8 mouse cellular contexts compared by ENCODE assay signal in genomic region chr1:39105546-39106371, GRCm38 (mm10).
DNase-seq lines count a peak whose midpoint lies in the region.

No protein-coding gene starts in this region.

- peak; percentile 38 for DNase-seq in right cerebral cortex, adult 18-20 months
- DNase-seq in right cerebral cortex, adult 2 months (ENCODE audit: low spot score in 2 of 2) = no peak
- DNase-seq in fibroblast of lung, adult 2 months (ENCODE audit: low read depth) = peak; percentile 40
- DNase-seq in heart, postnatal 36 days = peak; percentile 45 to 69
- peak; percentile 46 to 63 for DNase-seq in urinary bladder, postnatal 36 days (ENCODE audit: low spot score in 2 of 2)
- no peak for DNase-seq in kidney, postnatal 10 days
- DNase-seq in frontal cortex, postnatal 36 days (ENCODE audit: low spot score in 2 of 2) = no peak
- no peak for DNase-seq in cerebellum, adult 8-10 months

- intact Hi-C loops in heart, postnatal 36 days (cut with DNase I) = loop anchor here (2.0 to 5.0 kb wide), 2 partner anchors 85 to 177 kb away; no protein-coding TSS in a partner anchor

Comparison
In these comparisons a context has a peak if more than half of its experiments do, and no peak if none do; other contexts are left out.
1. DNase-seq: peak in right cerebral cortex, adult 18-20 months (single experiment), fibroblast of lung, adult 2 months (single experiment), heart, postnatal 36 days (2 of 2) and urinary bladder, postnatal 36 days (2 of 2); none in right cerebral cortex, adult 2 months (0 of 2), kidney, postnatal 10 days (single experiment), frontal cortex, postnatal 36 days (0 of 2) and cerebellum, adult 8-10 months (single experiment).